Mouse (Mus musculus) naive thymus-derived CD4-positive, alpha-beta T cell, adult 2 months (primary cell): ENCODE measurements at regions not wholly inside any gene's neighbourhood (a gene's known extent, or its start where the extent isn't known, plus 50 kb on each side); places are given as distances from the start of the nearest gene placed in this dataset.

Experiments used
- DNase-seq: peaks from one replicate; pipeline ENCODE4 v3.0.0-alpha.2; 2011; ENCODE audit warnings: low read depth

DNA sequence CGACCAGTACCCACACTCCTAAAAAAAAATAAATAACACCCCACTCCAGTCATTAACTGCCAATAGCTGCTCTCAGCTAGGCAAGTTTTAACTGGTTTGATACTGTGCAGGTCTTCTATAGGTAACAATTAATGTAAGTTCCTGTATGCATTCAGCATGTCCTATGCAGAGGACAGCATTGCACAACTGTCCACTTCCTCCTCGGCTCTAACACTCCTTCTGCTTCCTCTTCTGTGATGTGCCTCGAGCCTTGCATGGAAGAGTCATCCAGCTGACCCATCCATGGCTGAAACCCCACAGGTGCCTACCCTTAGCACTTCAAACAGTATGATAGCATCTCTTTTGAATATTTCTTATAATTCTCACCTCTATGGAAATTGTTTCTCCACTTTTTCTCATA lies 449.4 kb upstream of the Rag2 start:
- DNase-seq: no peak

- DNase-seq: no peak
Measured at GRCm38 (mm10) chr2:101206637-101207036, 417.9 kb upstream of the Rag2 start.

- no peak for DNase-seq
Measured at GRCm38 (mm10) chr2:101209136-101209535, 415.4 kb upstream of the Rag2 start.

DNA sequence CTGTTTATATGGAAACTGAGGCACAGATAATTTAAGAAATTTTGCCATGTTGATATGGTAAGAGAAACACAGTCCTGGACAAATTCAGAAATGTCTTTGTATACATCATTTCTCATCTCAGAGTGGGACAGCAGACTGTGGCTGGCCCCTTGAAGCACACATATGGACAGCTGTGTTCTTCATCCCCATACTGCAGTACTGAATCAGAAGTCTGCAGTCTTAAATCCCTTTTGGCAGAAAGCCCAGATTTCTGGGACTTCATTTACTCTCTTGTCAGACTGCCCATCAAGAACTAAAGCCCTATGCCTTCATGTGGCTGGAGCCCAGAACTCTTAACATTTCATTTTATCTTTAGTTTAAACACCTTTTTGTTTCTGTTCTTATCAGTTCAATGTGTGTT lies 403.8 kb upstream of the Rag2 start:
- DNase-seq: no peak

DNA sequence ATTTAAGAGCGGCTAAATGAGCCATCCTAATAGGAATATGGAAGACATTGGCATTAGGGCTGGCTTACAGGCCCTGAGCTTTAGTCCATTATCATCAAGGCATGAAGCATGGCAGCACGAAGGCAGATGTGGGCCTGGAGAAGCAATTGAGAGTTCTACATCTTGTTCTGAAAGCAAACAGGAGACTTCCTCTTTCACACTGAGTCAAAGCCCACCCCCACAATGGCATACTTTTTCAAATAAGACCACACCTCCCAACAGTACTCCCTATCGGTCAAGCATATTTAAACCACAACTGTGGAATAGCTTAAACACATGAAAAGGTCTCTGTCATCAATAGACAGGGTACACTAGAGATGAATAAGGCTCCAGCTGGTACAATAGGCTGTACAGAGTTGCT lies 381.5 kb upstream of the Rag2 start:
- no peak for DNase-seq

DNA sequence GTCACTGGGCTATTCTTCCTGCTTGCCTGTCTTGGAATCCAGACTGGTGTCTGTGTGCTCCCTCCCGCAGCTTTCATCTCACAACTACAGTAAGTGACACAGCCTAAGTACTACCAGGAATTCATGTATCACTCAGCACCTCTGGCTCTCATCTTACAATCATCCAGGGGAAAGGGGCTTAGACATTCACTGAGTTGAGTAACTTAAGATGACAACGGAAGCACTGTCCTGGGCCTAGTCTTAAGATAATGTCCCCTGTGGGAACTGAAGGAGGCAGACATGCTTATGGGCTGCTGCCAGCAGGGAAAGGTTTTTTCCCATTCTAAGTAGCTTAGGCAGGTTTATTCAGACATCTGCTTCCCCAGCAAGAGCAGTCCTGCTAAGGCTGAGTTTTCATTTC lies 377.4 kb upstream of the Rag2 start:
- no peak for DNase-seq

GRCm38 (mm10) chr2:101252228-101252627 lies 372.3 kb upstream of the Rag2 start:
- no peak for DNase-seq

- DNase-seq: no peak
Measured at GRCm38 (mm10) chr2:101256464-101256863, 368.1 kb upstream of the Rag2 start.

- DNase-seq: no peak
Measured at GRCm38 (mm10) chr2:101263934-101264333, 360.6 kb upstream of the Rag2 start.

DNA sequence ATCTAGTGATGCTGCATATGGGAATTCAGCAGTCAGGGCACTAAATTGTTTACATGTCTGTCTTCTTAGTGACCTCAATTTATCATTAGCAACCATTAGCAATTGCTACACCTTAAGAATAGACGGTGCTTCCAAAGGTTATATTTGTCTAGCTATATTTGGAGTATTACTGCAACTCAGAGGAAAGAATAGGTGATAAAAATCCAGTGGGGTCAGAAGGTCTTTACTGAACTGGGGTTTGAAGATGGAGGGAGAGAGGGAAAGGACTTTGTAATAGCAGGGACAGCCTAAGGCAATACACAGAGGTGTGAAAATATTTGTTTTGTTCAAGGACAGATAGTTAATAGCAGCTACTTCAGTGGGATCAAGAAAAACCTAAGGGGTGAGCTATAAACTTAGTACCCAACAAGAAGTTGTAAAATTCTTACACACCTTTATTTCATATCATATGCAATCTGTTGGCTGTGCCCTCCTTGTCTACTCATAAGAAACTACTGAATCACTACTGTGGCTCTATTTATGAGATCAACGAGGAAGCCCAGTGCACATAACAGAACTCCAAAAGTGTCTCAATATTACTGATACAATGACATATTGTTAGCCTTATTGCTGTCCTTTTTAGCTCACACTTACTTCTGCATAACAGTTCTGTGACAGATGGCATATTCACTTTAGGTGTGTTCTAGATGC lies 357.7 kb upstream of the Rag2 start:
- no peak for DNase-seq

DNA sequence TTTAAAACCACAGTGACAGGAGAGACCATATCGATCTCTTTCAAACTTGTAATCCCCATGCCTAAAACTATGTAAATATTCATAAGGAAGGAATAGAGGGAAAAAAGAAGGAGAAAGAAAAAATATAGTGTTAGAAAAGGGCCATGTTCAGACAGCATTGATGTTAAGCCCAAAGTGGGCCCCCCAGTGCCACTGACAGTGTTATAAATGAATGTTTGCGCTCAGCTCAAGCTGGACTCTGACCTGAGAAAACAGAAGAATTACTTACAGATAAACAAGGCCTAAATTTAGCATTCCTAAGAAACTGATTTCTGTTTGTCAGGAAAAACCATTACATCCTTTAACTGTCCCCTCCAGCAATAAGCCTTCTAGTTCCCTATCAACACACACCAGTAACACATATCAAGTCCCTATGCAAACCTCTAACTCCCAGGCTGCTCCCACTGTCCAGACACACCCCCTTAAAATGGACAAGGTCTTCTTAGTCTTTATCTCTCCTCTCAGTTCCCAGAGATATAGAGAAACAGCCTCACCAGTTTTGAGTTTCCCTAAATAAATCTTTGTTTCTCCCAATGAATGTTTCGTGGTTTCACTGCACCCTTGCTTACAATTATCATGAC lies 350.4 kb upstream of the Rag2 start:
- DNase-seq: no peak

DNA sequence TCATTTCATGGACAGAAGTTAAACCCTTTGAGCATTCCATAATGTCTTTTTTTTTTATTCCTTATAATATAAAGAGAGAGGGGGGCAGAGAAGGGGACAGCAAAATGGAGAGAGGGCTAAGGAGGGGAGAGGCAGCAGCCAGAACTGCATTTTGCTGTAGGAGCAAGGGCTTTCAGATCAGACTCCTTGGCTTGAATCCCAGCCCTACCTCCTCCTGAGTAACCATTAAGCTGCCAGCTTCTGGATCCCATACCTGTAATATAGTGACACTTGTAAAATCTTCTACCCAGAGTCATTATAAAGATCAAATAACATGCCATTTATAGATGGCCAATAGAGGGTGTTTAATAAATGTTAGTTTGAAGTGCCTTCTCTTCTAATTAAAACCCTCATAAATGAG lies 339.6 kb upstream of the Rag2 start:
- no peak for DNase-seq

GRCm38 (mm10) chr2:101288119-101288518 lies 336.4 kb upstream of the Rag2 start:
- no peak for DNase-seq

GRCm38 (mm10) chr2:101289168-101289567 lies 335.4 kb upstream of the Rag2 start:
- no peak for DNase-seq

GRCm38 (mm10) chr2:101290738-101291137 lies 333.8 kb upstream of the Rag2 start:
- DNase-seq: no peak

DNA sequence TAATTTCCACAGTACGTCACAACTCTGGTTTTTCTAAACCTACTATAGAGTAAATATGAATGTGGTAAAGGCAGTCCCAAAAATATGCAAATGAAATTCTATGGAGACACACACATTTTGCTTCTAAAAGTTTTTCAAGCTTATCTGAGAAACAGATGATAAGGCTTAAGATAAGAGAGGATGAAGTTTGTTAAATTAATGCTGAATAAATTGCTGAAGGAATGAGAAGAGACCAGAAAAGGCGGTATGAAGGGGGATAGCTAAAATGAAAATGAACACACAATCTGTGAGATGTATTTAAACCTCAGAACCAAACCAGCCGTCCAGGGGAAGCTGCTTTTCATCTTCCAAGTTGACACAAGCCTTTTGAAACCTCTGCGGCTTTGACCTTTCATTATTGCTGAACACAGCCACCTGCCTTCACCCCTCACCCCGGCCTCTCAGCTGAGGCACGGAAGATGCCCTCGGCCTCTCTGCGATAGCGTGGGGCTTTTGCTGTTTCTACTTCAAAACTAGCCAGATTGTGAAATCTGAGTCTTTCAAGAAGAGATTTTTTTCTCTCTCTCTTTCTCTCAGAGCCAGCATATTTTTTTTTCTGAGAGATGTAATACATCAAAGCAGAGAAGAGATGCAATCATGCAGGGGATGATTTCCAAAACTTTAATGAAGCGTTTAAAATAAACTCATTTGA lies 328.7 kb upstream of the Rag2 start:
- no peak for DNase-seq

DNA sequence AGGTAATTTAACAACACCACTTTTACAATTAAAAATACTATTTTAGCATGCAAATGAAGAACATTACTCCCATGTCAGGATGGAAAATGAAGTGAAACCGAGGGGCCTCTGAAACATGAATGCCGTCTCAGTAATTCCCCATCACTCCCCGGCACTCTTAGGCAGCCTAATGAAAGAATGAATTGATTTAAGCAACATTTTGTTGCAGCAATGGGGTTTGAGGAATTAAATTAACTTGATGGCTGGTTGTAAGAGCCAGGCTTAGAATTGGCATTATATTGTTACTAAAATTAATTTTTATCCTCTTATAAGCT lies 328.2 kb upstream of the Rag2 start:
- no peak for DNase-seq

DNA sequence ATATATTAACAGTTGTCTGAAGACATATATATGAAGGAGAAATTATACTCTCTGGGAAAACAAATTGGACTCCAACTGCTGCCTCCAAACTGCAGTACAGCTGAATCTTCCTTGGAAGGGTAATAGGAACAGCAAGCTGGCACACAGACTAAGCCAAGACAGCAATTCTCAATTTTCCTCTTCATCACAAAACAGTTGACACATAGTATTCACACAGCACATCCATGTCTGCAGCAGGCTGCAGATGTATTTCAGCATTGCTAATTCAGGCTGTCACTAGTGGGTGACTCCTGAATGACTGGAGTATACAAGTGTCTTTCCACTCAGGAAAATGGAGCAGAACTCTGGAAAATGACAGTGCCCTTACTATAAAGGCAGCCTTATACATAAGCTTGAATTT lies 327.7 kb upstream of the Rag2 start:
- DNase-seq: no peak

DNA sequence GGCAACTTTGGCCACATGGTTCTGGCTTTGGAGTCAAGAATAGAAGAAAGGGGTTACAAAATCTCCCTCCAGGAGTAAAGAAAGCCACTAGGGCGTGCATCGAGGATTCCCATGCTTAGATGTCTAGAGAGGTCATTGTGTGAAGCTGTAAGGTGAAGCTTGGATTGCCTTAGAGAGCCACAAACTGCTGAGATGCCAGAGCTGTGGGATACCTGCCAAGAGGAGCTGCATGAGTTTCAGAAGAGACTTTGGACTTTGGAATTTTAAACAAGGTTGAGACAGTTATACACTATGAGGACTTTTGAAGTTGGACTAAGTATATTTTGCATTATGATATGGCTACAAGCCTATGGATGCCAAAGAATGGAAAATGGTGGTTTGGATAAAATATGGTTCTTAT lies 325.4 kb upstream of the Rag2 start:
- DNase-seq: no peak

DNA sequence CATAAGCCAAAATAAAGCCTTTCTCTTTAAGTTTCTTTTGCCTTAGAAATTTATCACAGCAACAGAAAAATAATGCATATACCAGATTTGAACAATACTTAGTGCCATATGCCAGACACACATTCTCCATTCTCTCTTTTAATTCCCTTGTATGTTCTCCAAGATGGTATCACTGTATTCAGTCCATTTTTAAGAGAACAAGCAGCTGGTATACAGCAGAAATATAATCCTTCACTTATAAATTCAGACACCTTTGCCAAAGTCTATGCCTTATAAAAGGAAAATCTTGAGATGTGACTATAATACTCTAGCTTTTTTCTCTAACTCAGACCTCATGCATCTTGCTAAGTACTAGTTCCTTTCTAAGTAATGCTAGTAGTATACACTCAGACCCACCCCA lies 324.4 kb upstream of the Rag2 start:
- DNase-seq: no peak

DNA sequence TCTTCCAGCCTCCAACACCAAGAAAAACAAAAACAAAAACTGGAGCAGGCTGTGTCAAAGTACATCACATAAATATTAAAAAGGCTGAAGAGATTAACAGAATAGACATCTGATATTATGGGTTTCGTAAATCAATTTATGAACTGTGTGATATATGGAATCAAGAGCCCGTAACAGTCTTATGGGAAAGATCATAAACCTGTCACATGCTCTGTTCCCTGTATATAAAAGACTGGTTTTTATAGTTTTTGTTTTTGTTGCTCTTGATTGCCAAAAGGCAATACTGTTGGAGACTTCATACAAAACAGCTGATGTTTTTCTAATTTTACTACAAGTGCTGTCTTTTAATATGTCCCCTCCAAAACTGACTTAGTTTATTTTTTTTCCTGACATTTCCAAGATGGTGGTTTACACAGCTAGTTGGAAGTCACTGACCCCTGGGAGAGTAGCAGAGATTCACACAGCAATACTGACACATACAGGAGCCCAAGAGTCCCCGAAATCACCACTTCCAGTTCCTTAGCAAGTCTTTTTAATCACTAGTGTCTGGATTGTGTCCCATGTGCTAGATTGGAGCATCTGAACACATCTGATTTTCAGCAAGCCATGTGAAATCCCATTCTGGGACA lies 303.1 kb upstream of the Rag2 start:
- DNase-seq: no peak

GRCm38 (mm10) chr2:101356709-101357108 lies 267.8 kb upstream of the Rag2 start:
- no peak for DNase-seq

DNA sequence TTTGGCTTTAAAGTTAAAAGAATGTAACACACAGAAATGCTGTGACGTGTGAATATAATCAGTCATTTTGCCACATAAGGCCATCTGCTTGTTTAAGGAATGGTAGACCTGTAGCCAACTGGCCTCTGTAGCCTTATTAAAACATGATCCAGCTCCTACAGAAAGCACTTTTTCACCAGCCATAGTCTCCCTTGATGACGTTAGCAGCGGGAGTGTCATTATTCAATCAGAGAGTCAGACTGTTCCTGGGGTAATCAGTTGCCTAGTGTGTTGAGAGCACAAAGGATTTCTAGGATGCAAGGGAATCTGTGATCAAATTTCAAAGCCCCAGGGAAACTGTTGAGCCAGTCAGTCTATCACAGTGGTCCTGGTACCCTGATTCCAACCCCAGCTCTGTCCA lies 260.3 kb upstream of the Rag2 start:
- no peak for DNase-seq
